Mouse (Mus musculus): ENCODE results near the gene Selenoi.

DNA sequence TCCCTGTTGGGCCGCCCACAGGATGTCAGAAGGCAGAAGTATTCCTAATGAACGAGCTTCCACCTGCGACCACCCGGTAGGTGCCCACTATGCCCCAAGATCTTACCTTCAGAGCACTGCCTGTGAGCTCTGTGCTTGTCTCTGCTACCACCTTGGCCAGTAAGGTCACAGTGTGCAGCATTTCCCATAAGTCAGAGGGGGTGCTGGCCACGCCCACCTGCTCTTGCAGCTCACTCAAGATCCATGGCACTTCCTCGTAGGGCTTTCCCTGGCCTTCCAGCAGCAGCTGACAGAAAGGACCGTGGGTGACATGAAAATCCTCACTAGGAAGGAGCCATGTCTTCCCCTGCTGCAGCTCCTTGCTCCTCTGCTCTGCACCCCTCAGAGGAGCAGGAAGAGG, 34.1 kb upstream of the Selenoi start:
- TF ChIP-seq EP300 (IDR thresholded peaks at IDR 0.05; ENCODE audit: insufficient read depth, low read depth, low read length) (no peak), POLR2A (IDR thresholded peaks at IDR 0.05; ENCODE audit: insufficient read depth, low read depth, low read length) (no peak), CTCF (IDR thresholded peaks at IDR 0.05) (no peak)

Data from heart, adult 2 months (tissue).